Mouse (Mus musculus) midbrain, embryonic 16.5 days (tissue): ENCODE measurements around the gene Bmp6. TPM values are rescaled to one million over a fixed set of nuclear protein-coding genes. Genes with fewer than 3 reads are reported as not detected.

ENCODE experiments used
- ATAC-seq: fragments of 200-750 bp; cut with Nextera tagmentation; 2 replicates; pipeline ENCODE4 v1.8.0; 2017; ENCODE audit warnings: moderate TSS enrichment
- H3K27ac ChIP-seq: fragments of 300-500 bp; sonication (generic); 2 replicates; pipeline ENCODE4 v1.5.1; 2014; ENCODE audit warnings: mild to moderate bottlenecking, low read length, mixed read lengths
- H3K27me3 ChIP-seq: fragments of 300-500 bp; sonication (generic); 2 replicates; pipeline ENCODE4 v1.6.1; 2014; ENCODE audit warnings: low read depth, low read length, mixed read lengths; ENCODE audit not compliant: control insufficient read depth, insufficient read depth
- H3K36me3 ChIP-seq: fragments of 300-500 bp; sonication (generic); 2 replicates; pipeline ENCODE4 v1.6.1; 2014; ENCODE audit warnings: mild to moderate bottlenecking, low read length, moderate library complexity, mixed read lengths; ENCODE audit not compliant: control insufficient read depth, insufficient read depth
- H3K4me1 ChIP-seq: fragments of 300-500 bp; sonication (generic); 2 replicates; pipeline ENCODE4 v1.6.1; 2014; ENCODE audit warnings: mild to moderate bottlenecking, low read length, mixed read lengths; ENCODE audit not compliant: control insufficient read depth, insufficient read depth
- H3K4me2 ChIP-seq: fragments of 300-500 bp; sonication (generic); 2 replicates; pipeline ENCODE4 v1.6.1; 2014; ENCODE audit warnings: mild to moderate bottlenecking, low read length, mixed read lengths
- H3K4me3 ChIP-seq: fragments of 300-500 bp; sonication (generic); 2 replicates; pipeline ENCODE4 v1.5.1; 2014; ENCODE audit warnings: low read depth, mild to moderate bottlenecking, low read length, moderate library complexity, mixed read lengths
- H3K9ac ChIP-seq: fragments of 300-500 bp; sonication (generic); 2 replicates; pipeline ENCODE4 v1.6.1; 2014; ENCODE audit warnings: low read depth, low read length, mixed read lengths
- H3K9me3 ChIP-seq: fragments of 300-500 bp; sonication (generic); replicated peaks from 2 replicates; pipeline ENCODE4 v1.6.1; 2014; ENCODE audit warnings: mild to moderate bottlenecking, low read length, mixed read lengths; ENCODE audit not compliant: control insufficient read depth, poor library complexity, severe bottlenecking
- WGBS: fragments of 180-500 bp; shearing (Covaris S2); extraction: QIAGEN DNeasy Blood & Tissue Kit; methylation state at CpG from one replicate; pipeline ENCODE4 v1.1.7; 2014; 5-methylcytosine and 5-hydroxymethylcytosine counted together
- polyA plus RNA-seq: library from polyadenylated mRNA; unstranded; fragments of >200 nt; fragmentation: Nextera tagmentation; extraction: Ambion mirVana; gene quantifications from 2 replicates; pipeline ENCODE4 v1.2.1, GENCODE M21; 2015

Gene Bmp6
- polyA plus RNA-seq, 1 experiment from 2014 or later = 2.2 TPM

DNA sequence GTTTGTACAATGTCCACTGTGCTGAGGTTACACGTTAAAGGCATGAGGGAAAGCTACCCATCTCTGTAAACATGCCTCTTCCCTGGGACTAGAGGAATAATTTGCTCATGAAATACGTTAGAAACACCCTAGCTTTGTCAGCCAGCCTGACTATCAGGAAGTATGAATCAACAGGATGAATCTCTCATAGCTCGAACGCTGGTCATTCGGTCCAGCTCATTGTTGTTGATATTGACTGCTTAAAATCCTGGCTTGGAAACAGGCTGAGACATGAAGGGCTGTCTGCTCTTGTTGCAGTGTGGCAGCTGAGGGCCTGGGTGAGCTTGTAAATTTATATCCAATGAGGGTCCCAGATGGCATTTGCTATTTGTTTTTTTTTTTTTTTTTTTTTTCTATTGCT lies 4.9 kb downstream of the Bmp6 start:
- Histone ChIP-seq H3K27ac (no peak overlapping the region), H3K9me3 (no peaks in the 10 kb centered on the region), H3K27me3 (peaks cover 36% of the 10 kb centered on the region), H3K36me3 (no peaks in the 10 kb centered on the region), H3K4me3 (no peak overlapping the region), H3K4me2 (no peak overlapping the region), H3K4me1 (peaks cover 25% of the 10 kb centered on the region), H3K9ac (no peak overlapping the region)
- no peak for ATAC-seq
- WGBS = 75% methylated on average over 5 of the region's 5 CpGs

DNA sequence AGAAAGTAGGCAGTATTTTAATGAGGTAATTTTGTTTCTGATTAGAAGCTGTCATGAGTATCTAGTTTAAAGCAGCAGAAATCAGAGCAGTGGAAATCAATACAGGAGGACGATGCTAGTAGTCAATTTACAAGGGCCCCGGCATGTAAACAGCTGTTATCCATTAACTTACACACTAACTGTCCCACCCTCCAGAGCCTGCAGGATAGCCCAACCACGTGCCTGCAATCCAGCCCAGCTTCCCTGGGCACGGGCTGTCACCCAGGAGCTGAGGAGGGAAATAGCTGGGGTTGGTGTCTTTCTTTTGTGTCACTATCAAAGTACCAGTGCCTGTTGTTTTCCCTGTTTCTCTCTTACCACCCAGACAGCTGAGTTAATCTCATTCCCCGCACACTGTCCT lies 7.1 kb downstream of the Bmp6 start:
- Histone ChIP-seq H3K9ac (no peak overlapping the region), H3K4me1 (peaks cover 6% of the 10 kb centered on the region), H3K4me2 (no peak overlapping the region), H3K27me3 (peaks cover 17% of the 10 kb centered on the region), H3K9me3 (no peaks in the 10 kb centered on the region), H3K36me3 (no peaks in the 10 kb centered on the region), H3K4me3 (no peak overlapping the region), H3K27ac (no peak overlapping the region)
- ATAC-seq = no peak
- 28% methylated on average over 5 of the region's 5 CpGs for WGBS

DNA sequence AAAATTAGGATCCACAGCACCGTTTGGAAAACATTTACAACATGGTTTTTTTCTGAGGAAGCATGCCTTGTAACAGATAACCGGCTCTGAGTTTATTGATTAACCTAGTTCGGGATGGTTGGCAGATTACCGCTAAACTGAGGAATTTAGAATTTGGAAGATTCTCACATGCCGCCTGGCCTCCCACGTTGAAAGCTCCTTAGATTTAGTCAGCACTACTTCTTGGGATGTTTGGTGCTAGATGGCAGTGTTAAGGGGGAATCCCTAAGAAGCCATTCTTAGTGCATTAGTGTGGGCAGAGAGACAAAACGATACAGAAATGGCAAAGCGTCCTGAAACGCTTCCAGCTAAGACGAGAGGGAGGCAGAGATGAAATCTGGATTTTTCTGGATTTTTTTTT lies 8.1 kb downstream of the Bmp6 start:
- Histone ChIP-seq H3K27me3 (peaks cover 7% of the 10 kb centered on the region), H3K36me3 (no peaks in the 10 kb centered on the region), H3K4me1 (no peaks in the 10 kb centered on the region), H3K9ac (no peak overlapping the region), H3K4me3 (no peak overlapping the region), H3K9me3 (no peaks in the 10 kb centered on the region), H3K4me2 (no peak overlapping the region), H3K27ac (no peak overlapping the region)
- no peak for ATAC-seq
- 59% methylated on average over 10 of the region's 10 CpGs for WGBS

DNA sequence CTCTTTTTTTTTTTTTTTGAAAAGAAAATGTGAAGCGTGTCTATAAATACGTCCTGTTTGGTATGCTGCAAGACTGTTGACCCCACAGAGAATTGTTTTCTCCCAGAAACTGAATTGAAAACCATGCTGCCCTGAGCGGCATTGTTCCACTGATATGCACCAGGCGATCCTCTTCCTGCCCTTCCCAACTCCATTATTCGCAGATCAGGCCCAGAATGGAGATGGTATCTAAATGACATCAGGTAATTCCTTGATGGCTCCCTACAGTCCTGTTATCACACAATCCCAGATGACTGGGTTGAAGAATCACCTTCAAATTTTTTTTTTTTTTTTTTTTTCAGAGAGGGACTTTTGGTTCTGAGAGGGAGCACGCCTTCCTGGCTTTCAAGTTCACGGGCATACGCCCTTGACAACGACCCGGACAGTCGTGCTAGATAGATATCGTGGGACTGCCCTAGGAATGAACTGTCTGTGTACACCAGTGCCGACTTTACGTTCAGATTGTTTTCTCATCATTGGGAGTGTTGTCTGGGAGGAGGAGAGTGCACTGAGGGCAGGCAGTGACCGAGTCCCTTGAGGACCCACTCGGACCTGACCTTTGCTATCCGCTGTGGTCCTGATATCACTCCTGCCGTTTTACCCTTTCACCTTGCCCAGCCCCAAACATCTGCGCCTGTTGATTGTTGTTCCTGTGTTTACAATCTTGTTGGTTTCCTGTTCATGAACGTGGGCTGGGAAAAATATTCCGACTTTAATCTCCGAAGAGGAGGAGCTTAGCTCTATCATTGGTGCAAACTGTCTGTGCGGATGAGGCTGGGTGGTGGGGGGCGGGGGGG lies 8.7 kb downstream of the Bmp6 start:
- ATAC-seq = no peak
- Histone ChIP-seq H3K27me3 (peaks cover 4% of the 10 kb centered on the region), H3K4me3 (no peak overlapping the region), H3K4me1 (no peaks in the 10 kb centered on the region), H3K36me3 (no peaks in the 10 kb centered on the region), H3K4me2 (no peak overlapping the region), H3K9ac (no peak overlapping the region), H3K9me3 (no peaks in the 10 kb centered on the region), H3K27ac (no peak overlapping the region)
- WGBS = 60% methylated on average over 24 of the region's 24 CpGs

DNA sequence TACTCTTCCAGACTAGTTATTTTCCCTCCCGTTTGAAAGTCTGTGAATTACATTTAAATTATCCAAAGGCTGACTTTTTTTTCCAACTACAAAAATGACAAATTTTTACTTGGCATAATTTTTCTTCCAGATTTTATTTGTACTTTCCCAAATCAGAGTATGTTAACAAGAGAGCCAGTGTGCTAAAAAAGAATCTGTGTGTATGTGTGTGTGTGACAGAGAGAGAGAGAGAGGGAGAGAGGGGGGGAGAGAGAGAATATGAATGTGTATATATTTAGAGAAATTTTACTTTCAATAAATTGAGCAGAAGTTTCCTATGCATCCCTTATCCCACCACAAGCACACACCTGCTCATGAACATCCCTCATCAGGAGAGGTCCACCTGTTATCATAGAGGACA lies 9.4 kb downstream of the Bmp6 start:
- Histone ChIP-seq H3K4me3 (no peak overlapping the region), H3K9me3 (no peaks in the 10 kb centered on the region), H3K27me3 (peaks cover 1% of the 10 kb centered on the region), H3K4me2 (no peak overlapping the region), H3K4me1 (no peaks in the 10 kb centered on the region), H3K36me3 (no peaks in the 10 kb centered on the region), H3K9ac (no peak overlapping the region), H3K27ac (no peak overlapping the region)
- ATAC-seq = no peak
- 72% methylated on average over 1 of the region's 1 CpGs for WGBS

DNA sequence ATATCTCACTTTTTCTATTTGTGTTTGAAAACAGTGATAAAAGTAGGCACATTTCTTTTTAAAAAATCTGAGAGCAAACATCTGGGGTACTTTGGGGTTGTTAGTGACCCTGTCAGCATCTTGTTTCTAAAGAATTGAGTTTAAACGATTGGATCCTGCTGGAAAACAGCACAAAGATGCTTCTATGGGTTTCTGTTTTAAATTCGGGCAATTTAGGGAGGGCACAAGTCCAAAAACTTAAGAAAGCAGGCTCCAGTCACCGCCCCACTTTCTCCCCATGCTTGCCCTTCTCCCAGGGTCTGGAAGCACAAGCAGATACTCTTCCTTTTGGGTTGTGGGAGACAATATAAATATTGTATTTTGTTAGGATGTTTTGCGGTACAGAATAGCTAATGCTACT lies 14.1 kb downstream of the Bmp6 start:
- H3K4me2 ChIP-seq = no peak overlapping the region
- no peaks in the 10 kb centered on the region for H3K4me1 ChIP-seq
- H3K9me3 ChIP-seq = no peaks in the 10 kb centered on the region
- no peak overlapping the region for H3K4me3 ChIP-seq
- no peak for ATAC-seq
- no peaks in the 10 kb centered on the region for H3K36me3 ChIP-seq
- 80% methylated on average over 4 of the region's 4 CpGs for WGBS
- no peak overlapping the region for H3K9ac ChIP-seq
- no peaks in the 10 kb centered on the region for H3K27me3 ChIP-seq
- no peak overlapping the region for H3K27ac ChIP-seq

DNA sequence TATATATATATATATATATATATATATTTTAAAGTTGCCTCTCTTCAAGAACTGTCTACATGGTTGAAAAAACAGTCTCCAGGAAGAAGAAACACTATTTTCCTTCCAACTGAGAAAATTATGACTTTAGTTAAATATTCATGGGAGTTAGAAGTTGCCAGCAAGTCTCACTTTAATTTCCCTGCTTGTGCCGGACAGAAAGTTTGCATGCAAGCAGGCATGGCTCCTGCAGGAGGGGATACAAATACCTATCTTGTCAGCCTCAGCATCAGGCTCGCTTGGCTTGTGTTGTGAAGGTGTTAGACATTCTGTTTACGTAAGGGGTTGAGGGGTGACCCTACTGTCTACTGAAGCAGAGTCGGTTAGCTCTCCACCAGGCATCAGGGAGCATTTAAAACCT lies 17.8 kb downstream of the Bmp6 start:
- H3K4me2 ChIP-seq = no peak overlapping the region
- no peaks in the 10 kb centered on the region for H3K27me3 ChIP-seq
- H3K27ac ChIP-seq = no peak overlapping the region
- no peak overlapping the region for H3K4me3 ChIP-seq
- H3K9me3 ChIP-seq = no peaks in the 10 kb centered on the region
- WGBS = 84% methylated on average over 4 of the region's 4 CpGs
- no peak overlapping the region for H3K9ac ChIP-seq
- no peak for ATAC-seq
- no peaks in the 10 kb centered on the region for H3K36me3 ChIP-seq
- H3K4me1 ChIP-seq = no peaks in the 10 kb centered on the region

DNA sequence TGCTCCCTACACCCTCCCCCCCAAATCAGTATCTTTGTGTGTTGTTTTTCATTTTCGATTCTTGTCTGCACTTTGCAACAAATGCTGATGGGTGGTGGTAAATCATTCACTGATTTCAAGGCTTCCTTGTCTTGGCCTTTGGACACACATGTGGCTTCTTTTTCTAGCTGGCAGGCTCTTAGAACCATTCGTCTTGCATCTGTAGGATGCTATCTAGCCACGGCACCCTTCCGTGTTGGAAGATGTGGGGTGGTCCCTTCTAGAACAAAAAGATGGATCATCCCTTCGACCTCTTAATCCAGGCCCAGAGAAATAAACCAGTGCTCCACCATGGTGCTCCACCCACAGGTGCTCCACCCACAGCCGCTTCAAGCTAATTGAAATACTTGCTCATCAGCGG lies 19.0 kb downstream of the Bmp6 start:
- Histone ChIP-seq H3K4me1 (no peaks in the 10 kb centered on the region), H3K27ac (no peak overlapping the region), H3K27me3 (no peaks in the 10 kb centered on the region), H3K36me3 (no peaks in the 10 kb centered on the region), H3K4me2 (no peak overlapping the region), H3K9ac (no peak overlapping the region), H3K4me3 (no peak overlapping the region), H3K9me3 (no peaks in the 10 kb centered on the region)
- ATAC-seq = no peak
- WGBS = 89% methylated on average over 7 of the region's 7 CpGs

DNA sequence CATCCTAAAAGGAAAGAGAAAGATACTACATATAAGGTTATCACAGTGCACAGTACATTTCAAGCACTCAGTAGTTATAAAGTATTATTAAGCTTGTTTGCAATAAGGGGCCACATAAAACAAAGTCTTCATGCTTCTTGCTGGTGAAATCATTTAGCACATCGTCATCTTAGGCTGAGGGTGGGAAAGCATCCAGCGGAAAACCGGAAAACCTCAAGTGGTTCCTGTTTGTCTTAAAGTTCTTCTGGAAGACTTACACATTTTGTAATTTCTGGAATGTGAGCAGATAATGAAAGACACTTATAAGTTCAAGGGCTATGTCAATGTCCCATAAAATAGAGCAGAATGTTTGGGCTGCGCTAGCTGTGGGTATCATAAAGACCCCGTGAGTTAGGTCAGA lies 24.7 kb downstream of the Bmp6 start:
- WGBS = 92% methylated on average over 5 of the region's 5 CpGs
- Histone ChIP-seq H3K9ac (no peak overlapping the region), H3K36me3 (no peaks in the 10 kb centered on the region)

More for the DNA sequence above, 24.7 kb downstream of the Bmp6 start:
- no peaks in the 10 kb centered on the region; the same call in 1 of the 2 replicates for H3K9me3 ChIP-seq
- no peaks in the 10 kb centered on the region for H3K4me1 ChIP-seq
- H3K4me3 ChIP-seq = no peak overlapping the region
- H3K4me2 ChIP-seq = no peak overlapping the region
- H3K27me3 ChIP-seq = no peaks in the 10 kb centered on the region
- H3K27ac ChIP-seq = no peak overlapping the region
- no peak for ATAC-seq
